Mouse (Mus musculus) forebrain, embryonic 15.5 days (tissue): ENCODE results near the gene Tex14. TPM values are rescaled to one million over a fixed set of nuclear protein-coding genes. Genes with fewer than 3 reads are reported as not detected.
"Not testable (repeated sequence)": the region's sequence is repeated elsewhere in the genome, so short reads cannot be mapped to it uniquely, and the experiment has no call there.

ENCODE experiments used
- ATAC-seq: fragments of 200-750 bp; cut with Nextera tagmentation; replicated peaks from 2 replicates; pipeline ENCODE4 v1.8.0; 2017; ENCODE audit warnings: mild to moderate bottlenecking, moderate TSS enrichment, moderate library complexity
- H3K27ac ChIP-seq: fragments of 300-500 bp; sonication (generic); replicated peaks from 2 replicates; pipeline ENCODE4 v1.5.1; 2015; ENCODE audit warnings: mild to moderate bottlenecking, inconsistent platforms
- H3K27me3 ChIP-seq: fragments of 300-500 bp; sonication (generic); 2 replicates; pipeline ENCODE4 v1.6.1; 2015; ENCODE audit warnings: inconsistent platforms
- H3K36me3 ChIP-seq: fragments of 300-500 bp; sonication (generic); 2 replicates; pipeline ENCODE4 v1.6.1; 2015; ENCODE audit warnings: mild to moderate bottlenecking, inconsistent platforms
- H3K4me1 ChIP-seq: fragments of 300-500 bp; sonication (generic); 2 replicates; pipeline ENCODE4 v1.6.1; 2015; ENCODE audit warnings: inconsistent platforms
- H3K4me2 ChIP-seq: fragments of 300-500 bp; sonication (generic); replicated peaks from 2 replicates; pipeline ENCODE4 v1.6.1; 2015; ENCODE audit warnings: mild to moderate bottlenecking, inconsistent platforms
- H3K4me3 ChIP-seq: fragments of 300-500 bp; sonication (generic); 2 replicates; pipeline ENCODE4 v1.5.1; 2015; ENCODE audit warnings: mild to moderate bottlenecking, inconsistent platforms
- H3K9ac ChIP-seq: fragments of 300-500 bp; sonication (generic); replicated peaks from 2 replicates; pipeline ENCODE4 v1.6.1; 2015; ENCODE audit warnings: mild to moderate bottlenecking, inconsistent platforms
- H3K9me3 ChIP-seq: fragments of 300-500 bp; sonication (generic); 2 replicates; pipeline ENCODE4 v1.6.1; 2016; ENCODE audit warnings: inconsistent platforms
- WGBS: fragments of 180-500 bp; shearing (Covaris S2); methylation state at CpG from one replicate; pipeline ENCODE4 v1.1.7; 2015; ENCODE audit warnings: mixed read lengths; 5-methylcytosine and 5-hydroxymethylcytosine counted together
- polyA plus RNA-seq: library from polyadenylated mRNA; unstranded; fragments of >200 nt; fragmentation: Nextera tagmentation; extraction: Ambion mirVana; gene quantifications from 2 replicates; pipeline ENCODE4 v1.2.1, GENCODE M21; 2015

The Tex14 gene
- polyA plus RNA-seq, 1 experiment from 2014 or later = not detected

- Histone ChIP-seq H3K36me3 (no peaks in the 10 kb centered on the region), H3K9me3 (no peaks in the 10 kb centered on the region), H3K27ac (peak overlapping the region; percentile 86; the same call in 1 of the 2 replicates), H3K4me1 (peaks cover 25% of the 10 kb centered on the region), H3K4me2 (no peak overlapping the region), H3K27me3 (no peaks in the 10 kb centered on the region), H3K4me3 (no peak overlapping the region), H3K9ac (no peak overlapping the region)
- WGBS = 61% methylated on average over 2 of the region's 2 CpGs
- ATAC-seq = no peak
Measured at GRCm38 (mm10) chr11:87428051-87428673, 23.3 kb downstream of the Tex14 start.

GRCm38 (mm10) chr11:87429363-87429762, 24.5 kb downstream of the Tex14 start:
- H3K4me1 ChIP-seq = peaks cover 15% of the 10 kb centered on the region
- no peaks in the 10 kb centered on the region for H3K27me3 ChIP-seq
- H3K4me3 ChIP-seq = no peak overlapping the region
- H3K9me3 ChIP-seq = no peaks in the 10 kb centered on the region
- no peak overlapping the region for H3K4me2 ChIP-seq
- no peak overlapping the region for H3K27ac ChIP-seq
- ATAC-seq = no peak
- WGBS = 89% methylated on average over 4 of the region's 4 CpGs
- H3K36me3 ChIP-seq = no peaks in the 10 kb centered on the region
- no peak overlapping the region for H3K9ac ChIP-seq

- 77% methylated on average over 2 of the region's 2 CpGs for WGBS
- no peak overlapping the region for H3K4me3 ChIP-seq
- H3K4me1 ChIP-seq = peaks cover 15% of the 10 kb centered on the region
- no peaks in the 10 kb centered on the region for H3K27me3 ChIP-seq
- H3K36me3 ChIP-seq = no peaks in the 10 kb centered on the region
- no peak overlapping the region for H3K9ac ChIP-seq
- H3K27ac ChIP-seq = no peak overlapping the region
- no peak overlapping the region for H3K4me2 ChIP-seq
- H3K9me3 ChIP-seq = no peaks in the 10 kb centered on the region
- ATAC-seq = no peak
Measured at GRCm38 (mm10) chr11:87430374-87430773, 25.5 kb downstream of the Tex14 start.

- H3K36me3 ChIP-seq, H3K4me3 ChIP-seq, H3K4me2 ChIP-seq, H3K27ac ChIP-seq, H3K27me3 ChIP-seq, H3K9ac ChIP-seq, ATAC-seq, H3K9me3 ChIP-seq: not testable (repeated sequence)
- 0 out of 2 replicates have a peak, but pooled peaks cover 11% of the 10 kb centered on the region for H3K4me1 ChIP-seq
- 90% methylated on average over 8 of the region's 8 CpGs for WGBS
Measured at GRCm38 (mm10) chr11:87431813-87432212, 26.9 kb downstream of the Tex14 start.

DNA sequence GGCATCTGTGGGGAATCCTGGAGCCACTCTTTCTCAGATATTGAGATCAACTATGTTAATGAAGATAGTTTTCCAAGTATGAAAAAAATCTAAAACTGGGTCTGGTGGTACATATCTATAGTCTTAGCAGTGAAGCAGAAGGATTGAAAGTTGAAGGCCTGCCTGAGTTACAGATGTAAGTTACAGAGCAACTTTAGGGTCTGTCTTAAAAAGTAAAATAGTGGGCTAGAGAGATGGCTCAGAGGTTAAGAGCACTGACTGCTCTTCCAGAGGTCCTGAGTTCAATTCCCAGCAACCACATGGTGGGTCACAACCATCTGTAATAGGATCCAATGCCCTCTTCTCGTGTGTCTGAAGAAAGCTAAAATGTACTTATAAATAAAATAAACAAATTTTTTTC, 27.6 kb downstream of the Tex14 start:
- Histone ChIP-seq H3K9ac (no peak overlapping the region), H3K4me1 (0 out of 2 replicates have a peak, but pooled peaks cover 5% of the 10 kb centered on the region), H3K27ac (no peak overlapping the region), H3K4me2 (no peak overlapping the region), H3K27me3 (no peaks in the 10 kb centered on the region), H3K36me3 (no peaks in the 10 kb centered on the region), H3K4me3 (no peak overlapping the region), H3K9me3 (no peaks in the 10 kb centered on the region)
- 82% methylated on average over 1 of the region's 1 CpGs for WGBS
- no peak for ATAC-seq

DNA sequence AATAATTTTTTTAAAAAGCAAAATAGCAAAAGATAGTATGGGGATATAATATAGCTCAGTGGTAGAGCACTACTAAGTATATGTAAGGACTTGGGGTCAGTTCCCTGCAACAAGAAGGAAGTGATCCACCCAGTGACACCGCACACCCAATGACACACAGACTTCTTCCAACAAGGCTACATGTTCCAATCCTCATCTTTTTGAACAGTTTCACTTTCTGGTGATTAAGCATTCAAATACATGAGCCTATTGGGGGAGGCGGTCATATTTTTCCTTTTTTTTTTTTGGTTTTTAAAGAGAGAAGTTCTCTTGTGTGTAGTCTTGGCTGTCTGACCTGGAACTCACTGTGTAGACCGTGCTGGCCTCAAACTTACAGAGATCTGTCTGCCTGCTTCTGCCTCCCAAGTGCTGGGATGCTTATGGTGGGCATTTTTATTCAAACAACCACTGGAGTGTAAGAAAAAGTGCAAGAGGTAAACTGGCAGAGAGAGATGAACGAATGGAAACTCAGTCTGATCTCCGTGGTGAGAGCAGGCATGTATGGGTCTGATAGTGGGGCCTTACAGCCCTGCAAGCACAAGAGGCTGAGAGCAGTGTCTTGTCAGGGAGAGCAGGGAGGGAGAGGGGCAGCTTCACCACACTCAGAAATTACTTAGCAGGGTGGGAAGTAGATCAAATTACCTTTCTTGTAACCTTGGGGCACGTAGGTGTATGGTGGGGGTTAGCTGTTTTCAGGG, 28.2 kb downstream of the Tex14 start:
- no peak overlapping the region for H3K9ac ChIP-seq
- no peak overlapping the region for H3K4me3 ChIP-seq
- no peaks in the 10 kb centered on the region for H3K9me3 ChIP-seq
- no peaks in the 10 kb centered on the region for H3K36me3 ChIP-seq
- H3K27ac ChIP-seq = no peak overlapping the region
- H3K27me3 ChIP-seq = no peaks in the 10 kb centered on the region
- no peak overlapping the region for H3K4me2 ChIP-seq
- no peaks in the 10 kb centered on the region for H3K4me1 ChIP-seq
- WGBS = 57% methylated on average over 6 of the region's 6 CpGs
- no peak for ATAC-seq

DNA sequence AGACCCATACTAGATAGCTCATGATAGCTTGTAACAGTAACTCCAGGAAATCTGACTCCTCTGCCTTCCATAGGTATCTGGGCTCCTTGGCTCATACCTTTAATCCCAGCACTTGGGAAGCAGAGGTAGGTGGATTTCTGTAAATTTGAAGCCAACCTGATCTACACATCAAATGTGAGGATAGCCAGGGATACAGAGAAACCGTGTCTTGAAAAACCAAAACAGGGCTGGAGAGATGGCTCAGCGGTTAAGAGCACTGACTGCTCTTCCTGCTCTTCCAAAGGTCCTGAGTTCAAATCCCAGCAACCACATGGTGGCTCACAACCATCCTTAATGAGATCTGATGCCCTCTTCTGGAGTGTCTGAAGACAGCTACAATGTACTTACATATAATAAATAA, 30.2 kb downstream of the Tex14 start:
- not testable (repeated sequence) for H3K4me3 ChIP-seq, H3K4me2 ChIP-seq, H3K36me3 ChIP-seq, H3K27ac ChIP-seq, H3K9ac ChIP-seq, ATAC-seq, H3K4me1 ChIP-seq, H3K9me3 ChIP-seq, H3K27me3 ChIP-seq
- WGBS = 94% methylated on average over 2 of the region's 2 CpGs

GRCm38 (mm10) chr11:87436326-87437232, 31.7 kb downstream of the Tex14 start:
- no peaks in the 10 kb centered on the region for H3K27me3 ChIP-seq

DNA sequence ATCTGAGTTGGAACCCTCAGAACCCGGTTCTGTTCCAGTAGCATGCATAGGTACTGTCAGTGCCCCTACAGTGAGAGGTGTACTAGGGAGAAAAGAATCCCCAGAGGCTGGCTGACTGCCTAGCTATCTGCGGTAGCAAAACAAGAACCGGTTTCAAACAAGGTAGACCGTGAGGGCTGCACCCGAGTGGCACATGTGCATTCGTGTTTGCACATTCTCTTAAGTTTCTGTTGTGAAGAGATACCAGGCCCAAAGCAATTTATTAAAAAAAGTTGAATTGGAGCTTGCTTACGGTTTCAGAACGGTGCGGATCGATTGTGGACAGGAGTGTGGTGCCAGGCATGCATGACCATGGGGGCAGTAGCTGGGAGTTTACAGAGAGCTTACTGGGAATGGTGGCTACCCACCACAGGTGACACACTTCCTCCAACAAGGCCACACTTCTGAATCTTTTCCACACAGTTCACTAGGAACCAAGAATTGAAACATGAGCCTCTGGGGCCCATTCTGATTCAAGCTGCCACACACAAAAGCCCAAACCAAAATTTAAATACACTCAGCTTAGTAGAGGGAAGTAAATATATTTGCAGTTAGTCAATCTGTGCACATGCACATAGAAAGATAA, 35.0 kb downstream of the Tex14 start:
- H3K27me3 ChIP-seq = no peaks in the 10 kb centered on the region
- ATAC-seq = no peak
- H3K9ac ChIP-seq = no peak overlapping the region
- peaks cover 10% of the 10 kb centered on the region for H3K4me1 ChIP-seq
- no peak overlapping the region for H3K4me2 ChIP-seq
- no peak overlapping the region for H3K4me3 ChIP-seq
- 87% methylated on average over 10 of the region's 10 CpGs for WGBS
- no peaks in the 10 kb centered on the region for H3K9me3 ChIP-seq
- no peak overlapping the region for H3K27ac ChIP-seq
- H3K36me3 ChIP-seq = no peaks in the 10 kb centered on the region

More at GRCm38 (mm10) chr11:87436326-87437232, 31.7 kb downstream of the Tex14 start:
- Histone ChIP-seq H3K36me3 (no peaks in the 10 kb centered on the region), H3K4me1 (no peaks in the 10 kb centered on the region), H3K9me3 (no peaks in the 10 kb centered on the region), H3K27ac (no peak overlapping the region), H3K4me2 (no peak overlapping the region), H3K9ac (no peak overlapping the region), H3K4me3 (no peak overlapping the region)
- no peak for ATAC-seq
- WGBS = 76% methylated on average over 5 of the region's 5 CpGs

- under 1% methylated on average over 32 of the region's 62 CpGs for WGBS
- peak overlapping the region; percentile 63 for H3K4me2 ChIP-seq
- peak overlapping the region; percentile 42 for H3K4me3 ChIP-seq
- ATAC-seq = peak; percentile 97
- not testable (repeated sequence) for H3K27me3 ChIP-seq, H3K36me3 ChIP-seq, H3K9me3 ChIP-seq
- H3K27ac ChIP-seq = peak overlapping the region; percentile 89
- H3K9ac ChIP-seq = peak overlapping the region; percentile 49
- H3K4me1 ChIP-seq = peaks cover 13% of the 10 kb centered on the region
Measured at GRCm38 (mm10) chr11:87442643-87443372, 37.9 kb downstream of the Tex14 start.

DNA sequence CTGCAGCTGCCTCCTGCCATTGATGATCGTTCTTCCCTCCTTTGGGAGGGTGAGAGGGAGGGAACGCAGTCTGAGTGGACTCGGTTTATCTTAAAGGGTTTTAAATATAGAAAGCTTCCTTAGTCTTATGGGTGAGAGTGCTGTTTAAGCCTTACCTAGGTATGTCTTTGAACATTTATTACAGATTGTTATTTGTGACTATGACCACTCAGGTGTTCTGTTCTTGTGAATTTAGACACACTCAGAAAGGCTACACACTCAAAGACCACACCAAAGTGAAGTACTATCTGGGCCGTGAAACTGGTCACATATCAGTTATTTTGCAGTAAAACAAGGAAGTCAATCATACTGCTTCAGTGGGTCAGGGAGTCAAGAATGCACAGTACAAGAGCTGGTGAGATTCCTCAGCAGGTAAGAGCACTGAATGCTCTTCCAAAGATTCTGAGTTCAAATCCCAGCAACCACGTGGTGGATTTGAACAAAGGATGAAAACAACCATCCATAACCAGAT, 38.6 kb downstream of the Tex14 start:
- Histone ChIP-seq H3K4me2 (no peak overlapping the region), H3K4me1 (peaks cover 13% of the 10 kb centered on the region), H3K27me3 (no peaks in the 10 kb centered on the region), H3K36me3 (no peaks in the 10 kb centered on the region), H3K4me3 (no peak overlapping the region), H3K27ac (peak overlapping the region; percentile 86), H3K9me3 (no peaks in the 10 kb centered on the region), H3K9ac (no peak overlapping the region)
- ATAC-seq = no peak; the same call in none of the 2 replicates
- under 1% methylated on average over 5 of the region's 5 CpGs for WGBS
